Mouse (Mus musculus): ENCODE measurements around the gene Gm28557. TPM values are rescaled to one million over a fixed set of nuclear protein-coding genes. Genes with fewer than 3 reads are reported as not detected.

Gm28557 gene
- total RNA-seq, 4 experiments from 2014 or later: 5.1 to 8.4 (median 7.4) TPM

Other genes with a start within 250 kb of the Gm28557 start
- gene Gm10767, start 203.7 kb downstream of the Gm28557 start, total RNA-seq (2022): 1 to 10 TPM in 3 of 4 experiments, under 1 TPM in 1; 0.70 to 2.6 (median 1.5) TPM
- gene Zfp712, start 47.4 kb downstream of the Gm28557 start, total RNA-seq (2022): 1 to 10 TPM; 1.7 to 2.9 (median 2.2) TPM
- 1 to 10 TPM in 1 of 4 experiments, under 1 TPM in 2, not detected in 1; 0.73 to 2.2 (median 0.84) TPM for gene Zfp708, start 10.6 kb downstream of the Gm28557 start, total RNA-seq (2022)
- gene Rslcan18, start 7.7 kb upstream of the Gm28557 start, total RNA-seq (2022): 1 to 10 TPM in 2 of 4 experiments, under 1 TPM in 2; 0.62 to 2.5 (median 1.0) TPM
- 1 to 10 TPM; 3.9 to 7.1 (median 5.4) TPM for gene Zfp759, start 13.1 kb upstream of the Gm28557 start, total RNA-seq (2022)
- 1 to 10 TPM; 5.6 to 9.3 (median 6.9) TPM for gene Rsl1, start 64.6 kb upstream of the Gm28557 start, total RNA-seq (2022)
- gene Zfp455, start 85.9 kb upstream of the Gm28557 start, total RNA-seq (2022): 1 to 10 TPM; 2.3 to 3.0 (median 2.6) TPM
- gene Zfp458, start 169.9 kb upstream of the Gm28557 start, total RNA-seq (2022): 1 to 10 TPM; 2.9 to 5.5 (median 4.4) TPM
- 1 to 10 TPM; 3.0 to 4.8 (median 4.4) TPM for gene Zfp457, start 197.9 kb upstream of the Gm28557 start, total RNA-seq (2022)
- 1 to 10 TPM; 5.3 to 6.1 (median 5.6) TPM for gene Zfp595, start 224.0 kb upstream of the Gm28557 start, total RNA-seq (2022)